Mouse (Mus musculus) bone marrow macrophage, adult 2 months (primary cell): Measurements from ENCODE around the gene Hist1h4j.
"Not testable (repeated sequence)": the region's sequence is repeated elsewhere in the genome, so short reads cannot be mapped to it uniquely, and the experiment has no call there.

Source experiments
- CTCF ChIP-seq: IDR thresholded peaks from 2 replicates; pipeline ENCODE4 v1.5.1; 2012; ENCODE audit warnings: low read depth, mild to moderate bottlenecking, low read length, moderate library complexity
- POLR2A ChIP-seq: IDR thresholded peaks from 2 replicates; pipeline ENCODE4 v1.6.1; 2012; ENCODE audit warnings: mild to moderate bottlenecking, low read depth, low read length, borderline replicate concordance

DNA sequence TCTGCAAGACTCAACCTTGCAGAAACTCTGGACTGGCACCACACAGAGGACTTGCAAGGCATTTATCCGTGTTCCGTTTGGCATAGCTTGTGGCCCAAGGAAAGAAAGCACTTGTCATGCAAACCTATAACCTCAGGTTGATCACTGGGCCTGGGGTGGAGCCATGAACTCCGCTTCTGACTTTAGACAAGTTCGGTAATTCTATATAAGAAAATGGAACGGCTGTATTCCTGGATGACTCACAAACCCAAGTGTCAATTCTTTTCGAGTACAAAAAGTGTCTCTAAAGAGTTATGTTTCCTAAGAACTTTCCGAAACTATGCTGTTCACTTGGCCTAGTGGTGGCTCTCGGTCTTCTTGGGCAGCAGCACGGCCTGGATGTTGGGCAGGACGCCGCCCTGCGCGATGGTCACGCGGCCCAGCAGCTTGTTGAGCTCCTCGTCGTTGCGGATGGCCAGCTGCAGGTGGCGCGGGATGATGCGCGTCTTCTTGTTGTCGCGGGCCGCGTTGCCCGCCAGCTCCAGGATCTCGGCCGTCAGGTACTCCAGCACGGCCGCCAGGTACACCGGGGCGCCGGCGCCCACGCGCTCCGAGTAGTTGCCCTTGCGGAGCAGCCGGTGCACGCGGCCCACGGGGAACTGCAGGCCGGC lies 13.6 kb upstream of the Hist1h4j start:
- not testable (repeated sequence) for TF ChIP-seq CTCF, POLR2A
